Mouse (Mus musculus): ENCODE results near the gene Fbxw13. TPM values are rescaled to one million over a fixed set of nuclear protein-coding genes. Genes with fewer than 3 reads are reported as not detected.

Fbxw13 gene
- not detected for polyA plus RNA-seq (2015; fragmentation: Illumina TruSeq; extraction: RNeasy Lipid Tissue Mini Kit (QIAGEN cat#74804); ENCODE audit: low read depth, low replicate concordance)

GRCm38 (mm10) chr9:109195875-109196274 is at the start of gene Fbxw13:
Gene Fbxw13 (minus strand): TSS chr9:109195975.

GRCm38 (mm10) chr9:109234654-109235053 is 38.9 kb upstream of the Fbxw13 start, which contains the start of gene Fbxw20:
Gene Fbxw20 (minus strand): TSS chr9:109234754.

GRCm38 (mm10) chr9:109161941-109162340 is 33.8 kb downstream of the Fbxw13 start, which contains the start of gene Fbxw21:
Gene Fbxw21 (minus strand): TSS chr9:109162041.

Other genes with a start within 250 kb of the Fbxw13 start
- gene Col7a1, start 242.4 kb downstream of the Fbxw13 start, polyA plus RNA-seq (2015; fragmentation: Illumina TruSeq; extraction: RNeasy Lipid Tissue Mini Kit (QIAGEN cat#74804); ENCODE audit: low read depth, low replicate concordance), result 3.4 TPM
- not detected for gene Ucn2, start 210.0 kb downstream of the Fbxw13 start, polyA plus RNA-seq (2015; fragmentation: Illumina TruSeq; extraction: RNeasy Lipid Tissue Mini Kit (QIAGEN cat#74804); ENCODE audit: low read depth, low replicate concordance)
- gene Pfkfb4, start 204.2 kb downstream of the Fbxw13 start, polyA plus RNA-seq (2015; fragmentation: Illumina TruSeq; extraction: RNeasy Lipid Tissue Mini Kit (QIAGEN cat#74804); ENCODE audit: low read depth, low replicate concordance), result 12.8 TPM
- gene Shisa5, start 157.4 kb downstream of the Fbxw13 start, polyA plus RNA-seq (2015; fragmentation: Illumina TruSeq; extraction: RNeasy Lipid Tissue Mini Kit (QIAGEN cat#74804); ENCODE audit: low read depth, low replicate concordance), result 90.6 TPM
- gene Trex1, start 136.2 kb downstream of the Fbxw13 start, polyA plus RNA-seq (2015; fragmentation: Illumina TruSeq; extraction: RNeasy Lipid Tissue Mini Kit (QIAGEN cat#74804); ENCODE audit: low read depth, low replicate concordance), result 15.5 TPM
- gene Atrip, start 121.9 kb downstream of the Fbxw13 start, polyA plus RNA-seq (2015; fragmentation: Illumina TruSeq; extraction: RNeasy Lipid Tissue Mini Kit (QIAGEN cat#74804); ENCODE audit: low read depth, low replicate concordance), result 17.6 TPM
- 10.4 TPM for gene Ccdc51, start 113.5 kb downstream of the Fbxw13 start, polyA plus RNA-seq (2015; fragmentation: Illumina TruSeq; extraction: RNeasy Lipid Tissue Mini Kit (QIAGEN cat#74804); ENCODE audit: low read depth, low replicate concordance)
- 433 TPM for gene Tma7, start 113.4 kb downstream of the Fbxw13 start, polyA plus RNA-seq (2015; fragmentation: Illumina TruSeq; extraction: RNeasy Lipid Tissue Mini Kit (QIAGEN cat#74804); ENCODE audit: low read depth, low replicate concordance)
- gene Plxnb1, start 100.6 kb downstream of the Fbxw13 start, polyA plus RNA-seq (2015; fragmentation: Illumina TruSeq; extraction: RNeasy Lipid Tissue Mini Kit (QIAGEN cat#74804); ENCODE audit: low read depth, low replicate concordance), result 31.5 TPM
- not detected for gene Fbxw21, start 33.9 kb downstream of the Fbxw13 start, polyA plus RNA-seq (2015; fragmentation: Illumina TruSeq; extraction: RNeasy Lipid Tissue Mini Kit (QIAGEN cat#74804); ENCODE audit: low read depth, low replicate concordance)
- not detected for gene Fbxw20, start 38.8 kb upstream of the Fbxw13 start, polyA plus RNA-seq (2015; fragmentation: Illumina TruSeq; extraction: RNeasy Lipid Tissue Mini Kit (QIAGEN cat#74804); ENCODE audit: low read depth, low replicate concordance)
- not detected for gene Fbxw14, start 91.7 kb upstream of the Fbxw13 start, polyA plus RNA-seq (2015; fragmentation: Illumina TruSeq; extraction: RNeasy Lipid Tissue Mini Kit (QIAGEN cat#74804); ENCODE audit: low read depth, low replicate concordance)
- not detected for gene Fbxw28, start 143.7 kb upstream of the Fbxw13 start, polyA plus RNA-seq (2015; fragmentation: Illumina TruSeq; extraction: RNeasy Lipid Tissue Mini Kit (QIAGEN cat#74804); ENCODE audit: low read depth, low replicate concordance)
- gene Fbxw22, start 208.3 kb upstream of the Fbxw13 start, polyA plus RNA-seq (2015; fragmentation: Illumina TruSeq; extraction: RNeasy Lipid Tissue Mini Kit (QIAGEN cat#74804); ENCODE audit: low read depth, low replicate concordance), result not detected